Mouse (Mus musculus) forebrain, embryonic 16.5 days (tissue): ENCODE measurements around the gene Polr1c. TPM values are rescaled to one million over a fixed set of nuclear protein-coding genes. Genes with fewer than 3 reads are reported as not detected.

Source experiments
- ATAC-seq: fragments of 200-750 bp; cut with Nextera tagmentation; 2 replicates; pipeline ENCODE4 v1.8.0; 2017; ENCODE audit warnings: mild to moderate bottlenecking, moderate library complexity
- H3K27ac ChIP-seq: fragments of 300-500 bp; sonication (generic); 2 replicates; pipeline ENCODE4 v1.5.1; 2014; ENCODE audit warnings: low read length, control low read depth
- H3K27me3 ChIP-seq: fragments of 300-500 bp; sonication (generic); replicated peaks from 2 replicates; pipeline ENCODE4 v1.6.1; 2014; ENCODE audit warnings: low read length; ENCODE audit not compliant: control insufficient read depth, insufficient read depth
- H3K36me3 ChIP-seq: fragments of 300-500 bp; sonication (generic); 2 replicates; pipeline ENCODE4 v1.6.1; 2014; ENCODE audit not compliant: control insufficient read depth, insufficient read depth
- H3K4me1 ChIP-seq: fragments of 300-500 bp; sonication (generic); replicated peaks from 2 replicates; pipeline ENCODE4 v1.6.1; 2014; ENCODE audit warnings: low read length; ENCODE audit not compliant: control insufficient read depth, insufficient read depth
- H3K4me2 ChIP-seq: fragments of 300-500 bp; sonication (generic); 2 replicates; pipeline ENCODE4 v1.6.1; 2014; ENCODE audit warnings: mild to moderate bottlenecking, low read length, control low read depth
- H3K4me3 ChIP-seq: fragments of 300-500 bp; sonication (generic); replicated peaks from 2 replicates; pipeline ENCODE4 v1.5.1; 2014; ENCODE audit warnings: mild to moderate bottlenecking, low read length, control low read depth
- H3K9ac ChIP-seq: fragments of 300-500 bp; sonication (generic); replicated peaks from 2 replicates; pipeline ENCODE4 v1.6.1; 2014; ENCODE audit warnings: low read depth, low read length, control low read depth
- H3K9me3 ChIP-seq: fragments of 300-500 bp; sonication (generic); 2 replicates; pipeline ENCODE4 v1.6.1; 2016; ENCODE audit warnings: low read length; ENCODE audit not compliant: control insufficient read depth
- WGBS: fragments of 180-500 bp; shearing (Covaris S2); extraction: QIAGEN DNeasy Blood & Tissue Kit; methylation state at CpG from one replicate; pipeline ENCODE4 v1.1.7; 2014; 5-methylcytosine and 5-hydroxymethylcytosine counted together
- polyA plus RNA-seq: library from polyadenylated mRNA; unstranded; fragments of >200 nt; fragmentation: Nextera tagmentation; extraction: Ambion mirVana; gene quantifications from 2 replicates; pipeline ENCODE4 v1.2.1, GENCODE M21; 2015

Polr1c gene
- polyA plus RNA-seq, 1 experiment from 2014 or later: 87.7 TPM

DNA sequence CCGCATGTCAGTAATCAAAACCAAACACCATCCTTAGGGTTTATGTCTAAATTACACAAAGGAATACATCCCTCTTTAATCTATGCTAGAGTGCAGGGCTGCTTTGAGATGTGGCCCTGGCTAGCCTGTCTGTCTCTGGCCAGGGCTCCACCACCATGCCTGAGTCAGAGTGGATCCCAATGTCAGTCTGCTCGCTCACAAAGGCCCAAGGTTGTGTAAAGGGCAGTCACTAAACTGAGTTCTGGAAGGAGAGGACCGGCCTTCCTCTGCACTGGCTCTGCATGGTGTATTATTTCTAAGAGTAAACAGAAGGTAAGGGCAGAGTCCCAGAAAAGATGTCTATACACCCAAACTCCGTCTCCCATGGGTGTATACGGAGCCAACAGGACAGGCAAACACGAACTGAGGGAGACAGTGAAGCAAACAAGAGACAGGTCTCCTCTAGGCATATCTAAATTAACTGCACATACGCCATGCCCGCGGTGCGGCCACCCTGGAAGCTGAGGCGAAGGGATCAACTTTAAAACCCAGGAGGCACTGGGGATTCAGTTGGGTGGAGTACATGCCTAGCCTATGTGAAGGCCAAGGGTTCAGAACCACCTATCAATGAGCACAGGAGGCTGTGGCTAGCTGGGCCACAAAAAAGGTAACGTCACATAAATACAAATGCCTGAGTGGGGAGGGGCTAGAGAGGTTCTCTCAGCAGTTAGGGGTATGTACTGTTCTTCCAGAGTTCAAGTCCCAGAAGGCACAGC lies 30.3 kb upstream of the Polr1c start:
- WGBS: 91% methylated on average over 12 of the region's 12 CpGs

DNA sequence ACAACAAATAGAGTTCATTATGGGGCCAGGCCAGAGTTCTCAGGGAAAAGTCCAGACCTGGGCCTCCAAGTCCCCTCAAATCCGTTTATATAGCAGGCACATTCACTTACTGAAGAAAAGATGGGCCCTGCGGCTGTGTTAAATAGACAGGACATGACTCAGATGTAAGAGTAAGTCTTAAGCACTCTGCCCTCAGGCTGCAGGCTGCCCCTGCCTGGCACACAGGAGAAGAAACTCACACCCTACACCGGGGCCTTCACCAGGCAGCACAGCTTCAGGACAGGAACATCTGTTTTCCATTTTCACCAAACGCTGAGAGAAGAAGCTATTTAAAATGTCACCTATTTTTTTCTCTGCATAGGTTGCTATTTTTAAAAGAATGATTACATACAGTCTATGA lies 29.7 kb upstream of the Polr1c start:
- Histone ChIP-seq H3K27me3 (no peaks in the 10 kb centered on the region), H3K4me3 (no peak overlapping the region), H3K9me3 (no peaks in the 10 kb centered on the region), H3K9ac (no peak overlapping the region), H3K27ac (no peak overlapping the region), H3K4me1 (peaks cover 11% of the 10 kb centered on the region), H3K36me3 (no peaks in the 10 kb centered on the region; the same call in 1 of the 2 replicates), H3K4me2 (no peak overlapping the region)
- ATAC-seq: no peak
- WGBS: 79% methylated on average over 4 of the region's 4 CpGs

More for the DNA sequence above, 30.3 kb upstream of the Polr1c start:
- Histone ChIP-seq H3K4me3 (no peak overlapping the region), H3K4me2 (no peak overlapping the region), H3K9ac (no peak overlapping the region), H3K4me1 (peaks cover 12% of the 10 kb centered on the region), H3K27ac (no peak overlapping the region), H3K36me3 (no peaks in the 10 kb centered on the region; the same call in 1 of the 2 replicates), H3K9me3 (no peaks in the 10 kb centered on the region), H3K27me3 (no peaks in the 10 kb centered on the region)
- ATAC-seq: no peak

DNA sequence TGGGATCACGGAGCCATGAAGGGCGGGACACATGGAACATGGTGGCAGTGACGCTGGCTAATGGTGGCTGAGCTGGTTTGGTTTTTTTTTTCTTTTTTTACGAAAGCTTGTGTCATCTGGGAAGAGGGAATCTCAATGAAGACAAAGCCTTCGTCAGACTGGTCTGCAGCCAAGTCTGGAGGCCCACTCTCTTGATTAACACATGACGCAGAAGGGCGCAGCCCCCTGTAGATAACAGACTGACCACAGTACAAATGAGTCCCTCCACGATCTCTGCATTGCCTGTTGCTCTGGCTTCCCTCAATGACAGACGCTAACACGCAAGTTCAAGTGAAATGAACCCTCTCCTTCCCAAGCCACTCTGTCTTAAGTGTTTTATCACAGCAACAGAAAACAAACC lies 27.7 kb upstream of the Polr1c start:
- Histone ChIP-seq H3K27ac (no peak overlapping the region), H3K4me3 (no peak overlapping the region), H3K9me3 (no peaks in the 10 kb centered on the region), H3K27me3 (no peaks in the 10 kb centered on the region), H3K36me3 (no peaks in the 10 kb centered on the region; the same call in 1 of the 2 replicates), H3K9ac (no peak overlapping the region), H3K4me1 (no peaks in the 10 kb centered on the region), H3K4me2 (no peak overlapping the region)
- ATAC-seq: no peak
- 90% methylated on average over 10 of the region's 10 CpGs for WGBS

DNA sequence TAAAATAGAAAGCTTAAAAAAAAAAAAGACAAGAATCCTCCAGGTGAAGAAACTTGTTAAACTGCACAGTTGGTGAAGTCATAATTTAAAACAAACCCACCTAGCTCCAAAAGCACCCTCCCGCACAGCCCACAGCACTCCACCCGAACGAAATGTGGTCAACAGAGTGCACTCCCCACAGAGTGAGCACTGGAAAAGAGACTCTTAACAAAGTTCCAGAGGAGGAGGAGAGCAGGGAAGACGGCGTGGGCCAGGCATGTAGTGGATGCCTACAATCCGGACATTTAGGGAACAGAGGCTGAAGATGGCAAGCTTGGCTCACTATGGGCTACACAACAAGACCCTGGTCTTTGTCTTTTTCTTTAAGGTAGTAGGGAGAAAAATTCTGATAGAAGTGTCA lies 27.2 kb upstream of the Polr1c start:
- Histone ChIP-seq H3K4me2 (no peak overlapping the region), H3K4me3 (no peak overlapping the region), H3K27me3 (no peaks in the 10 kb centered on the region), H3K4me1 (no peaks in the 10 kb centered on the region), H3K27ac (no peak overlapping the region), H3K9ac (no peak overlapping the region), H3K36me3 (no peaks in the 10 kb centered on the region; the same call in 1 of the 2 replicates), H3K9me3 (no peaks in the 10 kb centered on the region)
- 91% methylated on average over 6 of the region's 6 CpGs for WGBS
- no peak for ATAC-seq

DNA sequence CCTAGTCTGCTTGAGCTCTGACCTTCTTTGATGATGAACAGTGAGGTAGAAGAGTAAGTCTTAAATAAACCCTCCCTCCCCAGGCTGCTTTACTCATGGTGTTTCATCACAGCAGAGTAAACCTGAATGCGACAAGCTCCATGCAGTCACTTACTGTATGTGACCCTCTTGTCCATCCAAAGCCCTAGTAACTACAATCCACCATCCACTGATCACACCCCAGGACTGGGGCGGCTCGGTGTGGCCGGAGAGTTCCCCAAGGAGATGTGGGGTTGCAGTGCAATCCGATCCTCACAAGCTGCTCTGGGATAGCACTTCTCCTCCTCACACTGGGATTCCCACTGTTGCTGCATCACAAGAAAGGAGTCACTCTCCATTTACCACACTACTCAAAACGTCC lies 26.6 kb upstream of the Polr1c start:
- Histone ChIP-seq H3K27ac (no peak overlapping the region), H3K4me2 (no peak overlapping the region), H3K27me3 (no peaks in the 10 kb centered on the region), H3K36me3 (no peaks in the 10 kb centered on the region; the same call in 1 of the 2 replicates), H3K9me3 (no peaks in the 10 kb centered on the region), H3K4me1 (no peaks in the 10 kb centered on the region), H3K9ac (no peak overlapping the region), H3K4me3 (no peak overlapping the region)
- 80% methylated on average over 6 of the region's 6 CpGs for WGBS
- ATAC-seq: no peak

DNA sequence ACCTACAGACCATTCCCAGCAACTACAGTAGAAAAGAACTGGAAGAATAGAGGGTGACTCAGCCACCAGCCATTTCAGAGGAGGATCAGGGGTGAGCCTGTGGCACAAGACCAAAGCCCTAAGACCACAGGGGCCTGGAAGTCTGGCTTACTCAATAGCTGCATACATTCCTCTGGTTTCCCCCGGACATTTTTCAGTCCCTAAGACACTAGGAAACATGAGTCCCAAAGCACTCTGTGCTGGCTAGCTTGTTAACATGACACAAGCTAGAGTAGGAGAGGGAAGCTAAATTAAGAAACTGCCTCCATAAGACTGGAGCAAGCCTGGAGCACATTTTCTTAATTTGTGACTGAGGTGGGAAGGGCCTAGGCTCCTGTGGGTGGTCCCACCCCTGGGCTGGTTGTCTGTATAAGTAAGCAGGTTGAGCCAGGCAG lies 26.0 kb upstream of the Polr1c start:
- no peak overlapping the region for H3K27ac ChIP-seq
- no peak overlapping the region for H3K4me3 ChIP-seq
- no peak overlapping the region for H3K9ac ChIP-seq
- no peaks in the 10 kb centered on the region for H3K27me3 ChIP-seq
- H3K4me1 ChIP-seq: no peaks in the 10 kb centered on the region
- H3K9me3 ChIP-seq: no peaks in the 10 kb centered on the region
- 75% methylated on average over 1 of the region's 1 CpGs for WGBS
- no peaks in the 10 kb centered on the region; the same call in 1 of the 2 replicates for H3K36me3 ChIP-seq
- no peak for ATAC-seq
- H3K4me2 ChIP-seq: no peak overlapping the region

DNA sequence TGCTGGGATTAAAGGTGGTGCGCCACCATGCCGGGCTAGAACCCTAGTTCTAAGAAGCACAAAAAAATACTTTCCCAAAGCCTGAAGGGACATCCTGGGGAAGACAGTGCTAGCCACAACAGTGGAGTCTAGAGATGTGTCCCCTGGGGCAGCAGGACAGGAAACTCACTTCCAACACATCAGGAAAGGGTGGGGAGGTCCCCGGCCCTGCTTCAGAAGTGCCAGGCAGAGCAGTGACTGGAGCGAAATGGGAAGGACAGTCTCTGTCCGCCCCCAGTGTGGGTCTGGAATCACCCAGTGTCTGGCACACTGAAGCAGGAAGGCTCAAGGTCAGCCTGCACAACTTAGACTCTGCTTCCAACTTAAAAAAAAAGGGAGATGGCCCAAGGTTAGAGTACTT lies 24.8 kb upstream of the Polr1c start:
- no peak overlapping the region for H3K4me2 ChIP-seq
- no peaks in the 10 kb centered on the region; the same call in 1 of the 2 replicates for H3K36me3 ChIP-seq
- H3K27me3 ChIP-seq: no peaks in the 10 kb centered on the region
- no peak overlapping the region for H3K9ac ChIP-seq
- H3K9me3 ChIP-seq: no peaks in the 10 kb centered on the region
- WGBS: 91% methylated on average over 5 of the region's 5 CpGs
- H3K4me1 ChIP-seq: no peaks in the 10 kb centered on the region
- no peak overlapping the region for H3K4me3 ChIP-seq
- no peak overlapping the region for H3K27ac ChIP-seq
- ATAC-seq: no peak

DNA sequence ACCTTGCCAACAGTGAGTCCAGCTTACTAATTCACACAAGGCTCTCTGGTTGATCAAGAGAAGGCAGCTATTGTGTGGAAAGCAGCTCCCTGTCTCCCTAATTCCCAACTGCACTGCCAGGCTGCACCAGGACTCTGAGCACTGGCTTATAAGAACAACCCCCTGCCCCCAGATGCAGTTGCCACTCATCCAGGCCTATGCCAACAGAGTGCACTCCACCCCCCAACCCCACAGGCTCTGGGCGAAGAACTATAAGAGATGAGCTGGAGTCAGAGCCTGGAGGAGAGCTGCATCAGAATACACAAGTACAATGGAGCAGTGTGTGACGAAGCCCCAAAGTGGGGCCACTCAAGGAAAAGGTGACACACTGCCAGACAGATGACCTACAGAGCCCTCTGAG lies 24.2 kb upstream of the Polr1c start:
- WGBS: 83% methylated on average over 2 of the region's 2 CpGs
- Histone ChIP-seq H3K27ac (no peak overlapping the region), H3K9me3 (no peaks in the 10 kb centered on the region), H3K27me3 (no peaks in the 10 kb centered on the region), H3K4me3 (no peak overlapping the region), H3K36me3 (no peaks in the 10 kb centered on the region; the same call in 1 of the 2 replicates), H3K4me2 (no peak overlapping the region), H3K9ac (0 out of 2 replicates have a peak overlapping the region, but pooled peaks have one; percentile 6), H3K4me1 (no peaks in the 10 kb centered on the region)
- no peak for ATAC-seq

DNA sequence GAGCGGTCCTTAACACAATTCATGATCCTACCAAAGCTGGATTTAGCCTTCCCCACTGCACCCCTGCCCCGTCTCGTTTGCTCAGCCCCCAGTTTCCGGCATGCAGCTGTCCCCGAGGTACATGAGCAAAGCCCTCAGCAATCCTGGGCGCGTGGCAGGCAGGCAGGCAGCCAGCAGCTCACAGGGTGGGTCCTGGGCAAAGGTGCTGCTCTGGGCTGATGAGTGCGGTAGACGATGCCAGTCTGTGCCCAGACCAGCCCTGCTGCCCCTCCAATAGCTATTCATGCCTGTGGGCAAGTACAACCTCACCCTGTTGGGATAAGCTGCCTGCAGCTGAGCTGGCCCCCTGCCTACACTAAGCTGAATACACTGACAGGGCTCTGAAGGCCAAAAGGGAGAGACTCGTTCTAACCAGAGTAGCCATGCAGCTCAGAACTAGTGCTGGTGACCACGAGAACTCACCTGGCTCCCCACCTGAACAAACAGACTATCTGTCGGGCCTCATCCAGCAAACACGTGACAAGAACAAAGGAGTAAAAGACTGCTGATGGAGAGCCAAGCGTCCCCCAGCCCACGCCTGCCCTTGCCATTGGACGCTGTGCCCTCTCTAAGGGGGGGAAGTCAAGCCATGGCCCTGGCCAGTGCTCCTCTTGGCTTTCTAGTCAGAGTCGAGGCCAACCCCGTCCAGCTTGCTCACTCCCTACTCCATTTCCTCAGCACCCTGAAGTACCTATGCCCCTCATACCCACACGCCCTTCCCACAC lies 22.1 kb upstream of the Polr1c start:
- H3K4me2 ChIP-seq: no peak overlapping the region
- no peaks in the 10 kb centered on the region for H3K27me3 ChIP-seq
- no peaks in the 10 kb centered on the region for H3K9me3 ChIP-seq
- no peak for ATAC-seq
- H3K36me3 ChIP-seq: no peaks in the 10 kb centered on the region
- H3K9ac ChIP-seq: no peak overlapping the region
- H3K4me3 ChIP-seq: no peak overlapping the region
- WGBS: 86% methylated on average over 19 of the region's 19 CpGs
- 0 out of 2 replicates have a peak, but pooled peaks cover 2% of the 10 kb centered on the region for H3K4me1 ChIP-seq
- H3K27ac ChIP-seq: no peak overlapping the region
